Mouse (Mus musculus): ENCODE results near the gene Tnfaip6.
"Not testable (repeated sequence)": the region's sequence is repeated elsewhere in the genome, so short reads cannot be mapped to it uniquely, and the experiment has no call there.

Tnfaip6 gene

GRCm38 (mm10) chr2:52037882-52038281, at the start of gene Tnfaip6:
Gene Tnfaip6, plus strand, starts transcription at chr2:52038009.
- no peak for DNase-seq (ENCODE audit: low spot score in 2 of 2)

- no peak for DNase-seq (ENCODE audit: low spot score in 2 of 2)
These were observed 48.2 kb upstream of the Tnfaip6 start for GRCm38 (mm10) chr2:51989559-51989958.

GRCm38 (mm10) chr2:51991447-51991846, 46.4 kb upstream of the Tnfaip6 start:
- DNase-seq (ENCODE audit: low spot score in 2 of 2), result no peak

- no peak for DNase-seq (ENCODE audit: low spot score in 2 of 2)
These were observed 37.8 kb upstream of the Tnfaip6 start for GRCm38 (mm10) chr2:51999996-52000395.

GRCm38 (mm10) chr2:52001521-52001920, 36.3 kb upstream of the Tnfaip6 start:
- no peak for DNase-seq (ENCODE audit: low spot score in 2 of 2)

- not testable (repeated sequence) for DNase-seq (ENCODE audit: low spot score in 2 of 2)
These were observed 35.5 kb upstream of the Tnfaip6 start for GRCm38 (mm10) chr2:52002299-52002698.

- DNase-seq (ENCODE audit: low spot score in 2 of 2), result no peak
These were observed 31.4 kb upstream of the Tnfaip6 start for GRCm38 (mm10) chr2:52006380-52006779.

GRCm38 (mm10) chr2:52011820-52012219, 26.0 kb upstream of the Tnfaip6 start:
- DNase-seq (ENCODE audit: low spot score in 2 of 2), result not testable (repeated sequence)

GRCm38 (mm10) chr2:52013306-52013820, 24.4 kb upstream of the Tnfaip6 start:
- no peak for DNase-seq (ENCODE audit: low spot score in 2 of 2)

- no peak for DNase-seq (ENCODE audit: low spot score in 2 of 2)
These were observed 21.4 kb upstream of the Tnfaip6 start for GRCm38 (mm10) chr2:52016361-52016760.

GRCm38 (mm10) chr2:52027061-52027460, 10.7 kb upstream of the Tnfaip6 start:
- no peak for DNase-seq (ENCODE audit: low spot score in 2 of 2)

GRCm38 (mm10) chr2:52029426-52029825, 8.4 kb upstream of the Tnfaip6 start:
- no peak for DNase-seq (ENCODE audit: low spot score in 2 of 2)

GRCm38 (mm10) chr2:52031491-52031890, 6.3 kb upstream of the Tnfaip6 start:
- no peak for DNase-seq (ENCODE audit: low spot score in 2 of 2)

- DNase-seq (ENCODE audit: low spot score in 2 of 2), result no peak
These were observed 3.2 kb upstream of the Tnfaip6 start for GRCm38 (mm10) chr2:52034601-52035000.

- no peak for DNase-seq (ENCODE audit: low spot score in 2 of 2)
These were observed 2.7 kb upstream of the Tnfaip6 start for GRCm38 (mm10) chr2:52035144-52035543.

- no peak for DNase-seq (ENCODE audit: low spot score in 2 of 2)
These were observed 747 bp upstream of the Tnfaip6 start for GRCm38 (mm10) chr2:52036929-52037595.

GRCm38 (mm10) chr2:52038558-52038957, 749 bp downstream of the Tnfaip6 start:
- no peak for DNase-seq (ENCODE audit: low spot score in 2 of 2)

- no peak for DNase-seq (ENCODE audit: low spot score in 2 of 2)
These were observed 1.4 kb downstream of the Tnfaip6 start for GRCm38 (mm10) chr2:52039083-52039801.

- no peak for DNase-seq (ENCODE audit: low spot score in 2 of 2)
These were observed 4.3 kb downstream of the Tnfaip6 start for GRCm38 (mm10) chr2:52042132-52042531.

GRCm38 (mm10) chr2:52042714-52043113, 4.9 kb downstream of the Tnfaip6 start:
- DNase-seq (ENCODE audit: low spot score in 2 of 2), result no peak

- no peak for DNase-seq (ENCODE audit: low spot score in 2 of 2)
These were observed 5.7 kb downstream of the Tnfaip6 start for GRCm38 (mm10) chr2:52043485-52043884.

- no peak for DNase-seq (ENCODE audit: low spot score in 2 of 2)
These were observed 8.2 kb downstream of the Tnfaip6 start for GRCm38 (mm10) chr2:52046032-52046431.

GRCm38 (mm10) chr2:52050823-52051222, 13.0 kb downstream of the Tnfaip6 start:
- no peak for DNase-seq (ENCODE audit: low spot score in 2 of 2)

Measured in thymus, postnatal 10 days (tissue).